Mouse (Mus musculus): ENCODE measurements at regions not wholly inside any gene's neighbourhood (a gene's known extent, or its start where the extent isn't known, plus 50 kb on each side); places are given as distances from the start of the nearest gene placed in this dataset.

DNA sequence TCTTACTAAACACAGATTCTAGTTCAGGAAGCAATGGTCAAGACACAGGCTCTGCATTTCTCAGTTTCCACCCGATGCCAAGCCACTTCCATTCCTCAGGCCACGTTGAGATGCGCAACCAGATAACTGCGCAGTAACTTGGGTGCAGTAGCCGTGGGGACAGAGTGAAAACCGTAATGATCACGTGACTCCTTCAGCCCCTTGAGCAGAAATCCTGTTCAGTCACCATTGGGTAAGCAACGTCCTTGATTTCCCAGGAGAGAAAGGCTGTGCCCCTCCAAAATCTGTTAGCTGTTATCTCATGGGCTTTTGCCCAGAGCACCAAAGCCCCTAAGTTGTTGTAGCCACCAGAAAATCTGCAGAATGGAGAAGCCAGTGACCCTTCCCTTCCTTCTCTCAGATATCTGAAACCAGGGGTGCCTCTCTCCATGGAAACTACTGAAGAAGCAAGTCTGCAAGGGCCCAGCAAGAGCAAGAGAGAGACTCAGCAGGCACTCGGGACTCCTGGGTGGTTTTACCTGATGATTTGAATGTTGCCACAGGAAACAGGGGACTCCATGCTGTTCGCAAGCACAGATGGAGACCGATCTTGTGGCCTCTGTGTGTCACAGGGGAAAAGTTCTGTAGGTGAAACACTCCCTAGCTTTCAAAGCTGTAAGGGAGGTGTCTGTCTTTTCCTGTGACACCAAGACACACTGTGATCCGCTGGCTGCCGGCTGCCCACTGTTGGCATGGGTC is 126.7 kb downstream of the Lmo4 start:
- no peak for DNase-seq (ENCODE audit: low spot score)

GRCm38 (mm10) chr3:144069979-144070540 is 135.0 kb downstream of the Lmo4 start:
- DNase-seq (ENCODE audit: low spot score) = no peak

DNA sequence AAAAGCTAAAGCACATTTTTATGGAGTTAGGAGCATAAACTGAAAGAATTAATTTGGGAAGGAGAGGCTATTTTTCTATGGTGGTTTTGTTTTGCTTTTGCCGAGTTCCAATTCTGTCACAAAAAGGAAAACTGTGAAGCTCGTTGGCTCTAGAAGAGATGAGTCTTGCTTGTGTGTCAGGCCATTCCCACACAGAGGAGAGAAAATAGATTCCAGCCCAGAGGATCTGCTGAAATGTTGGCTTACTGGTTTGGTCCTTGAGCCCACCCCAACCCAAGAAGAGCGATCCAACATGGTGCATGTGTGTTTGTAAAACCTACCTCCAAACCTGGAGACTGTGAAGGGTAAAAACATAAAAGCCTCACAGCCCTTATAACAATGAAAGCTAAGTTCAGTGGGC is 138.0 kb downstream of the Lmo4 start:
- DNase-seq (ENCODE audit: low spot score) = no peak

- DNase-seq (ENCODE audit: low spot score) = no peak
These were observed 146.9 kb downstream of the Lmo4 start for GRCm38 (mm10) chr3:144058106-144058505.

GRCm38 (mm10) chr3:144050341-144050740 is 154.7 kb downstream of the Lmo4 start:
- DNase-seq (ENCODE audit: low spot score) = no peak

- DNase-seq (ENCODE audit: low spot score) = no peak
These were observed 155.8 kb downstream of the Lmo4 start for GRCm38 (mm10) chr3:144049270-144049669.

- DNase-seq (ENCODE audit: low spot score) = no peak
These were observed 160.7 kb downstream of the Lmo4 start for GRCm38 (mm10) chr3:144044366-144044765.

- no peak for DNase-seq (ENCODE audit: low spot score)
These were observed 163.2 kb downstream of the Lmo4 start for GRCm38 (mm10) chr3:144041788-144042187.

GRCm38 (mm10) chr3:144039498-144039897 is 165.5 kb downstream of the Lmo4 start:
- no peak for DNase-seq (ENCODE audit: low spot score)

- DNase-seq (ENCODE audit: low spot score) = no peak
These were observed 175.4 kb downstream of the Lmo4 start for GRCm38 (mm10) chr3:144029611-144030010.

DNA sequence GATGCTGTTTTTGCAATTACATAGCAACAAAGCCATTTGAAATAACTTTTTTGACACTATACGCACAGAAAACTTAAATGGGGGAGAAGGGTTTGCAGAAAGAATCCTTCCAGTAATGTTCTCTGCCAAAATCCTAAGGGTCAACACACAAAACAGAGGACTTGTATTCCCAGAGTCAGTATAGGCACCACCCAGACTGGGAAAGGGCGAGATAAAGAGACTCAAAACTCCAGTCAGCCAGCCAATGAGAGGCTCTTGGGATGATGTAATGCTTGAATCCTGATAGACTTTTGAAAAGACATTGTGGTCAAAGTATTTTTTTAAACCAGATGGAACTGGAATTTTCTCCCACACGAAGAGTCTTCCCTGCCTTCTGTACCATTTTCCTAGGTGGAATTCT is 175.9 kb downstream of the Lmo4 start:
- DNase-seq (ENCODE audit: low spot score) = no peak

GRCm38 (mm10) chr3:144027134-144027980 is 177.7 kb downstream of the Lmo4 start:
- DNase-seq (ENCODE audit: low spot score) = no peak

- no peak for DNase-seq (ENCODE audit: low spot score)
These were observed 179.4 kb downstream of the Lmo4 start for GRCm38 (mm10) chr3:144025451-144026125.

- DNase-seq (ENCODE audit: low spot score) = no peak
These were observed 180.8 kb downstream of the Lmo4 start for GRCm38 (mm10) chr3:144024216-144024615.

- no peak for DNase-seq (ENCODE audit: low spot score)
These were observed 182.0 kb downstream of the Lmo4 start for GRCm38 (mm10) chr3:144023058-144023457.

GRCm38 (mm10) chr3:144021969-144022368 is 183.1 kb downstream of the Lmo4 start:
- DNase-seq (ENCODE audit: low spot score) = no peak

- no peak for DNase-seq (ENCODE audit: low spot score)
These were observed 184.7 kb downstream of the Lmo4 start for GRCm38 (mm10) chr3:144020189-144020940.

DNA sequence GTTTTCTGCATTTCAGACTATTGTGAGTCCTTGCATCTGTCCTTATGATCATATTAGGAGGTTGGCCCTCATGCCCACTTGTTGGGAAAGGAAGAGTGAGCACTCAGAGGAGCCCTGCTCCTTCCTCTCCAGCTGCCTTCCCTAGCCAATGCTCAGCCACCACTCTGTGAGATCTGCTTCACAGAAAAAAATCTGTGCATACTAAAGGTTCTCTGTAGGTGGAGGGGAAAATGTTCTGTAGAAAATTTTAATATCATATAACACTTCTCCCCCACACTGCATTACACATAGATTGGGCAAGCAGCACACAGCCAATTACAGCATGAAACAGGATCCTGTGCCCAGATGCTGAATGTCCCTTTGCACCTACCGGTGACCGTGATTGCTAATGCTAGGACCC is 185.7 kb downstream of the Lmo4 start:
- DNase-seq (ENCODE audit: low spot score) = no peak

GRCm38 (mm10) chr3:144018559-144018958 is 186.5 kb downstream of the Lmo4 start:
- DNase-seq (ENCODE audit: low spot score) = no peak

- no peak for DNase-seq (ENCODE audit: low spot score)
These were observed 189.8 kb downstream of the Lmo4 start for GRCm38 (mm10) chr3:144015236-144015635.

GRCm38 (mm10) chr3:144013481-144014125 is 191.4 kb downstream of the Lmo4 start:
- no peak for DNase-seq (ENCODE audit: low spot score)
